Mouse (Mus musculus) retina, postnatal 1 day (tissue): ENCODE measurements around the gene Elmod1.

ENCODE experiments used
- DNase-seq: peaks from one replicate; pipeline ENCODE4 v3.0.0-alpha.2; 2012

The Elmod1 gene

GRCm38 (mm10) chr9:53906798-53907197 lies 68.3 kb downstream of the Elmod1 start:
- DNase-seq: no peak

- peak; percentile 43 for DNase-seq
Measured at GRCm38 (mm10) chr9:53905418-53905817, 69.7 kb downstream of the Elmod1 start.

- DNase-seq: no peak
Measured at GRCm38 (mm10) chr9:53903215-53903842, 71.8 kb downstream of the Elmod1 start.

GRCm38 (mm10) chr9:53899836-53900235 lies 75.3 kb downstream of the Elmod1 start:
- no peak for DNase-seq

GRCm38 (mm10) chr9:53895827-53896226 lies 79.3 kb downstream of the Elmod1 start:
- no peak for DNase-seq

- DNase-seq: peak; percentile 61
Measured at GRCm38 (mm10) chr9:53890075-53890474, 85.0 kb downstream of the Elmod1 start.

- no peak for DNase-seq
Measured at GRCm38 (mm10) chr9:53883588-53884280, 91.4 kb downstream of the Elmod1 start.

GRCm38 (mm10) chr9:53877423-53877822 lies 97.7 kb downstream of the Elmod1 start:
- DNase-seq: no peak

GRCm38 (mm10) chr9:53873239-53873638 lies 101.9 kb downstream of the Elmod1 start:
- no peak for DNase-seq
